Mouse (Mus musculus) lung, adult 2 months (tissue): ENCODE results near the gene 2200002J24Rik.

Source experiments
- CTCF ChIP-seq: fragments of 200-500 bp; IDR thresholded peaks from 2 replicates; pipeline ENCODE4 v1.5.1; 2011; ENCODE audit warnings: mild to moderate bottlenecking, low read length, control low read depth; ENCODE audit not compliant: insufficient read depth
- POLR2A ChIP-seq: fragments of 200-500 bp; IDR thresholded peaks from 2 replicates; pipeline ENCODE4 v1.6.1; 2011; ENCODE audit warnings: low read depth, mild to moderate bottlenecking, control low read depth, low read length, borderline replicate concordance; ENCODE audit errors: extremely low read depth

DNA sequence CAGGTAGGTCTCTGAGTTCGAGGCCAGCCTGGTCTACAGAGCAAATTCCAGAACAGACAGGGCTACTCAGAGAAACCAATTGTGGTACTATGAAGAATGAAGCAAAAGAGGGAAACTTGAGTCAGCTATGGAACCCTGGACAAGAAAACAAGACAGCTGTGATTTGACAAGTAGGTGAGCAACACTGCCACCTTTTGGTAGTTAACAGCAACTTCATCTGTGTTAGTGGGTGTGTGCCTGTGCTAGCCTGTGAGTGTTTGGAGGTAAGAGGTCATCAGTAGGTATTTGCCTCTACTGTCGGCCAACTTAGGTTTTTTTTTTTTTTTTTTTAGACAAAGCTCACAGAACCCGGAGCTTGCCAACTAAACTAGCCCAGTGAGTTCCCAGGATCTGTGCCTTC, 29.5 kb upstream of the 2200002J24Rik start:
- TF ChIP-seq CTCF (0 out of 2 replicates have a peak, but pooled peaks have one; percentile 15), POLR2A (no peak)
